Mouse (Mus musculus) kidney, embryonic 14.5 days (tissue): Measurements from ENCODE around the gene Rpl5. TPM values are rescaled to one million over a fixed set of nuclear protein-coding genes. Genes with fewer than 3 reads are reported as not detected.

Experiments used
- ATAC-seq: fragments of 200-750 bp; cut with Nextera tagmentation; 2 replicates; pipeline ENCODE4 v1.8.0; 2017; ENCODE audit warnings: moderate number of reproducible peaks, mild to moderate bottlenecking, moderate TSS enrichment, moderate library complexity; ENCODE audit not compliant: low FRiP score, low TSS enrichment
- H3K27ac ChIP-seq: fragments of 300-500 bp; sonication (generic); 2 replicates; pipeline ENCODE4 v1.5.1; 2014; ENCODE audit warnings: low read depth, mild to moderate bottlenecking, low read length, moderate library complexity, mixed read lengths
- H3K27me3 ChIP-seq: fragments of 300-500 bp; sonication (generic); 2 replicates; pipeline ENCODE4 v1.6.1; 2014; ENCODE audit warnings: mild to moderate bottlenecking, low read length; ENCODE audit not compliant: control insufficient read depth, insufficient read depth
- H3K36me3 ChIP-seq: fragments of 300-500 bp; sonication (generic); 2 replicates; pipeline ENCODE4 v1.6.1; 2014; ENCODE audit warnings: low read length, mixed read lengths; ENCODE audit not compliant: control insufficient read depth, insufficient read depth
- H3K4me1 ChIP-seq: fragments of 300-500 bp; sonication (generic); 2 replicates; pipeline ENCODE4 v1.6.1; 2014; ENCODE audit warnings: low read length, mixed read lengths; ENCODE audit not compliant: control insufficient read depth, insufficient read depth
- H3K4me2 ChIP-seq: fragments of 300-500 bp; sonication (generic); replicated peaks from 2 replicates; pipeline ENCODE4 v1.6.1; 2014; ENCODE audit warnings: low read depth, mild to moderate bottlenecking, low read length
- H3K4me3 ChIP-seq: fragments of 300-500 bp; sonication (generic); 2 replicates; pipeline ENCODE4 v1.5.1; 2014; ENCODE audit warnings: mild to moderate bottlenecking, low read length
- H3K9ac ChIP-seq: fragments of 300-500 bp; sonication (generic); 2 replicates; pipeline ENCODE4 v1.6.1; 2014; ENCODE audit warnings: low read depth, mild to moderate bottlenecking, low read length, moderate library complexity
- H3K9me3 ChIP-seq: fragments of 300-500 bp; sonication (generic); 2 replicates; pipeline ENCODE4 v1.6.1; 2016; ENCODE audit warnings: low read length; ENCODE audit not compliant: control insufficient read depth
- WGBS: fragments of 180-500 bp; shearing (Covaris S2); extraction: QIAGEN DNeasy Blood & Tissue Kit; methylation state at CpG from one replicate; pipeline ENCODE4 v1.1.7; 2014; 5-methylcytosine and 5-hydroxymethylcytosine counted together
- polyA plus RNA-seq: library from polyadenylated mRNA; unstranded; fragments of >200 nt; fragmentation: Nextera tagmentation; extraction: Ambion mirVana; gene quantifications from 2 replicates; pipeline ENCODE4 v1.2.1, GENCODE M21; 2014

Gene Rpl5
- polyA plus RNA-seq, 1 experiment from 2014 or later = 92.5 TPM

DNA sequence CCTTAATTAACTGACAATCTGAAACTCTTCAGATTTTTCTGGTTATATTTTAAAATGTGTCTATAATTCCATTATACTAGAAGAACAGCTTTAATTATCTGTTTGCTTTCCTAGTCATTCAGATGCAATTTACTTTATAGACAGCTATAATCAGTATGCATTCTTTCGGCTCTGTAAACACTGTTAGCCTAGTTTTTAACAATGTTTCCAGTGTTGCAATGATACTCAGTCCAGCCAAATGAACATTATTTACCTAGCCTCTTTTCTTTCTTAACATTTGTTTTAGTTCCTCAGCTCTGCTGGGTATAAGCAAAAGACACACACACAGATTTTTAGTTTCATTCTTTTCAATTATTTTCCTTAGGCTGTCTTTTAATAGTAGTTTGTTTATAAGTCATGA lies 48.6 kb downstream of the Rpl5 start:
- no peak overlapping the region for H3K4me2 ChIP-seq
- H3K4me3 ChIP-seq = no peak overlapping the region
- no peaks in the 10 kb centered on the region for H3K9me3 ChIP-seq
- H3K36me3 ChIP-seq = no peaks in the 10 kb centered on the region
- ATAC-seq = no peak
- H3K27ac ChIP-seq = no peak overlapping the region
- H3K27me3 ChIP-seq = no peaks in the 10 kb centered on the region
- 98% methylated on average over 1 of the region's 1 CpGs for WGBS
- H3K4me1 ChIP-seq = no peaks in the 10 kb centered on the region
- H3K9ac ChIP-seq = no peak overlapping the region

DNA sequence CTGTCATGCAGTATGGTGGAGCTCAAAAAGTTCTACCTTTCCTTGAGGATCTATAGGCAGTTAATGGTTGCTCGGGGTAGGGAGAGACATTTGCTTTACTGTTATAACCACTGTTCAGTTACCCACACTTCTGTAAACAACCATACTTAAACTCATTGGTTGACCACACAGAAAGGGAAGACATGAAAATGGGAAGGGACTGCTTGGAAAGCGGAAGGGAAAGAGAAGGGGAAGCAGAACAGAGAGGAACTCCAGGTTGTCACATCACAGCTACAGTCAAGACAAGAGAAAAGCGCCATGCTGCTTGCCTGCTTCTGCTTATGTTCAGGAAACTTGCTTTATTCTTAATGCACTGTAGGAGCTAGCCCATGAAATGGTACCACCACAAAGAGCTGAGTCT lies 49.3 kb downstream of the Rpl5 start:
- no peak for ATAC-seq
- Histone ChIP-seq H3K4me2 (no peak overlapping the region), H3K9me3 (no peaks in the 10 kb centered on the region), H3K36me3 (no peaks in the 10 kb centered on the region), H3K27ac (no peak overlapping the region), H3K27me3 (no peaks in the 10 kb centered on the region), H3K4me1 (no peaks in the 10 kb centered on the region), H3K9ac (no peak overlapping the region), H3K4me3 (no peak overlapping the region)
- 85% methylated on average over 3 of the region's 3 CpGs for WGBS

DNA sequence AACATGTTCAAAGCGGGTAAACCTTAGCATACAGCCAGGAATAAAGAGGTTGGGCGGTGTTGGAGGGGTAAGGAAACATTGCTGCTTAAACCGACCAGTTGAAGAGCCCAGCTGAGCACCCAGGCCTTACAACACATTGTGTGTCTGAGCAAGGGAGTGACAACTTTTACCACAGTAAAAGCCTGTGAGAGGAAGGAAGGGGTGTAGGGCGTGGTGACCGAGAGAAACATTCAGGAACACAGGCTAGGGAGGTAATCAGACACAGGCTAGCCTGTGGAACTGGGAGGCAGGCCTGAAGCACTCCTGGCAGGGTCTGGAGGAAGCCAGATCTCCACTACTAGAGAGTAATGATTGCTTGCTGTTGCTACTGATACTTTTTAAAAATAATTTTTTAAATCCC lies 50.3 kb downstream of the Rpl5 start:
- H3K27me3 ChIP-seq = no peaks in the 10 kb centered on the region
- no peak overlapping the region for H3K4me2 ChIP-seq
- H3K9me3 ChIP-seq = no peaks in the 10 kb centered on the region
- no peak overlapping the region for H3K27ac ChIP-seq
- ATAC-seq = no peak
- no peaks in the 10 kb centered on the region for H3K4me1 ChIP-seq
- H3K4me3 ChIP-seq = no peak overlapping the region
- H3K9ac ChIP-seq = no peak overlapping the region
- 78% methylated on average over 5 of the region's 5 CpGs for WGBS
- no peaks in the 10 kb centered on the region for H3K36me3 ChIP-seq

Other genes with a start within 250 kb of the Rpl5 start
- gene Gfi1, start 174.5 kb upstream of the Rpl5 start, polyA plus RNA-seq = not detected in 2 replicates
- 0.64 and 0.95 TPM in 2 replicates for gene Ube2d2b, start 70.4 kb upstream of the Rpl5 start, polyA plus RNA-seq
- gene Evi5, start 25.4 kb upstream of the Rpl5 start, polyA plus RNA-seq = 65.6 and 74.6 TPM in 2 replicates
- 18.3 and 22.0 TPM in 2 replicates for gene Fam69a, start 86.6 kb downstream of the Rpl5 start, polyA plus RNA-seq
- gene Mtf2, start 165.2 kb downstream of the Rpl5 start, polyA plus RNA-seq = 88.3 and 103 TPM in 2 replicates
- gene Tmed5, start 232.1 kb downstream of the Rpl5 start, polyA plus RNA-seq = 40.1 and 43.2 TPM in 2 replicates
- 10.7 and 12.5 TPM in 2 replicates for gene Ccdc18, start 232.4 kb downstream of the Rpl5 start, polyA plus RNA-seq